ENCODE assay signal across 11 mouse cellular contexts in genomic region chr2:68572340-68572739, GRCm38 (mm10). TPM values are rescaled to one million over a fixed set of nuclear protein-coding genes. Genes with fewer than 3 reads are reported as not detected.
DNase-seq lines count a peak whose midpoint lies in the region; ATAC-seq and TF ChIP-seq lines count a peak whose summit lies in the region.
"Had no signal": no experiment of that assay in that cellular context is flagged by ENCODE, and none has a peak within 500 bp of the region (broad histone marks: within the 10 kb centered on the region; RNA-seq: fewer than 3 reads in every experiment).

No protein-coding gene starts in this region.

- no peaks in the 10 kb centered on the region for H3K9me3 ChIP-seq in liver, embryonic 12.5 days (replicated peaks)
- H3K9me3 ChIP-seq: heart, embryonic 13.5 days; midbrain, embryonic 12.5 days had no signal

- no peak for ATAC-seq in liver, embryonic 12.5 days
- ATAC-seq in monocyte, adult 5-6 weeks (replicated peaks; ENCODE audit: insufficient number of reproducible peaks, low FRiP score, low TSS enrichment, poor library complexity, severe bottlenecking), result no peak

- TF ChIP-seq CTCF in cerebellum, adult 2 months (IDR thresholded peaks at IDR 0.05; ENCODE audit: borderline replicate concordance, insufficient read depth, low read depth, low read length), result no peak

- 27% methylated on average over 4 of the region's 4 CpGs for WGBS in cerebellum, adult 2 months
- WGBS in liver, embryonic 12.5 days (ENCODE audit: insufficient replicate concordance), result 21% methylated on average over 4 of the region's 4 CpGs

- H3K9ac ChIP-seq in liver, embryonic 12.5 days, result no peak overlapping the region
- H3K9ac ChIP-seq: heart, embryonic 13.5 days; midbrain, embryonic 12.5 days had no signal

- no peak for TF ChIP-seq POLR2A in cerebellum, adult 2 months (IDR thresholded peaks at IDR 0.05; ENCODE audit: borderline replicate concordance, insufficient read depth, low read length)

- no peaks in the 10 kb centered on the region for H3K4me1 ChIP-seq in cerebellum, adult 2 months (ENCODE audit: control insufficient read depth, insufficient read depth, low read length)
- H3K4me1 ChIP-seq in liver, embryonic 12.5 days, result no peaks in the 10 kb centered on the region
- H3K4me1 ChIP-seq: heart, embryonic 13.5 days; midbrain, embryonic 12.5 days had no signal

- H3K4me3 ChIP-seq in cerebellum, adult 2 months (replicated peaks; ENCODE audit: insufficient read depth, low read depth, low read length), result no peak overlapping the region
- no peak overlapping the region for H3K4me3 ChIP-seq in liver, embryonic 12.5 days
- H3K4me3 ChIP-seq: heart, embryonic 13.5 days; midbrain, embryonic 12.5 days had no signal

- no peaks in the 10 kb centered on the region for H3K36me3 ChIP-seq in liver, embryonic 12.5 days
- H3K36me3 ChIP-seq: heart, embryonic 13.5 days; midbrain, embryonic 12.5 days had no signal

- no peak overlapping the region for H3K27ac ChIP-seq in cerebellum, adult 2 months (ENCODE audit: insufficient read depth, low read length)
- H3K27ac ChIP-seq in liver, embryonic 12.5 days, result no peak overlapping the region
- H3K27ac ChIP-seq: heart, embryonic 13.5 days; midbrain, embryonic 12.5 days had no signal

- DNase-seq in cerebellum, adult 2 months, result peak; percentile 11 to 13
- DNase-seq in cerebellum, adult 9-10 months, result no peak
- DNase-seq in liver, result peak; percentile 23
- peak; percentile 44 to 48 for DNase-seq in adrenal gland, postnatal 36 days
- DNase-seq in lung, postnatal 4 days, result peak; percentile 30 to 33
- no peak for DNase-seq in yolk sac, embryonic 10.5 days (ENCODE audit: low spot score)

- no peak overlapping the region for H3K4me2 ChIP-seq in liver, embryonic 12.5 days
- H3K4me2 ChIP-seq: heart, embryonic 13.5 days; midbrain, embryonic 12.5 days had no signal

- H3K27me3 ChIP-seq in cerebellum, adult 2 months (ENCODE audit: control insufficient read depth, insufficient read depth, low read length), result no peaks in the 10 kb centered on the region
- H3K27me3 ChIP-seq in liver, embryonic 12.5 days (replicated peaks), result no peaks in the 10 kb centered on the region
- H3K27me3 ChIP-seq: CH12.LX; heart, embryonic 13.5 days; midbrain, embryonic 12.5 days had no signal

RNA-seq across cellular contexts. Expression of gene 4933409G03Rik, which starts 9.9 kb away (rescaled TPM):
- polyA plus RNA-seq in cerebellum, adult 2 months (2012; rRNA removed), result not detected in 2 replicates
- not detected in 2 replicates for polyA plus RNA-seq in liver, embryonic 12.5 days (2016; fragmentation: Nextera tagmentation; extraction: Ambion mirVana)
- total RNA-seq in adrenal gland, postnatal 36 days (2021), result not detected
- not detected in 3 replicates for total RNA-seq in monocyte, adult 5-6 weeks (2017)
- total RNA-seq: CH12.LX had no signal
- polyA plus RNA-seq: heart, embryonic 13.5 days; midbrain, embryonic 12.5 days had no signal

Comparison
In these comparisons a context has a peak if more than half of its experiments do, and no peak if none do; other contexts are left out.
1. DNase-seq: peak in cerebellum, adult 2 months (2 of 2), liver (single experiment), adrenal gland, postnatal 36 days (2 of 2) and lung, postnatal 4 days (2 of 2); none in cerebellum, adult 9-10 months (single experiment) and yolk sac, embryonic 10.5 days (single experiment).